Mouse (Mus musculus) neural tube, embryonic 14.5 days (tissue): ENCODE data around the gene Rhox4b. TPM values are rescaled to one million over a fixed set of nuclear protein-coding genes. Genes with fewer than 3 reads are reported as not detected.
"Not testable (repeated sequence)": the region's sequence is repeated elsewhere in the genome, so short reads cannot be mapped to it uniquely, and the experiment has no call there.

ENCODE experiments used
- ATAC-seq: fragments of 200-750 bp; cut with Nextera tagmentation; 2 replicates; pipeline ENCODE4 v1.8.0; 2017; ENCODE audit warnings: low read depth, mild to moderate bottlenecking, moderate TSS enrichment, moderate library complexity
- H3K27ac ChIP-seq: fragments of 300-500 bp; sonication (generic); 2 replicates; pipeline ENCODE4 v1.5.1; 2014; ENCODE audit warnings: low read depth, mild to moderate bottlenecking, control low read depth, low read length, moderate library complexity, mixed read lengths
- H3K27me3 ChIP-seq: fragments of 300-500 bp; sonication (generic); 2 replicates; pipeline ENCODE4 v1.6.1; 2014; ENCODE audit warnings: low read length; ENCODE audit not compliant: control insufficient read depth, insufficient read depth
- H3K36me3 ChIP-seq: fragments of 300-500 bp; sonication (generic); 2 replicates; pipeline ENCODE4 v1.6.1; 2014; ENCODE audit warnings: low read length, mixed read lengths; ENCODE audit not compliant: control insufficient read depth, insufficient read depth
- H3K4me1 ChIP-seq: fragments of 300-500 bp; sonication (generic); 2 replicates; pipeline ENCODE4 v1.6.1; 2014; ENCODE audit warnings: low read length; ENCODE audit not compliant: control insufficient read depth, insufficient read depth
- H3K4me2 ChIP-seq: fragments of 300-500 bp; sonication (generic); 2 replicates; pipeline ENCODE4 v1.6.1; 2014; ENCODE audit warnings: mild to moderate bottlenecking, low read depth, low read length, control low read depth
- H3K4me3 ChIP-seq: fragments of 300-500 bp; sonication (generic); 2 replicates; pipeline ENCODE4 v1.5.1; 2014; ENCODE audit warnings: low read depth, low read length, control low read depth, mixed read lengths
- H3K9ac ChIP-seq: fragments of 300-500 bp; sonication (generic); replicated peaks from 2 replicates; pipeline ENCODE4 v1.6.1; 2014; ENCODE audit warnings: low read depth, mild to moderate bottlenecking, control low read depth, low read length, mixed read lengths
- H3K9me3 ChIP-seq: fragments of 300-500 bp; sonication (generic); 2 replicates; pipeline ENCODE4 v1.6.1; 2016; ENCODE audit warnings: low read length; ENCODE audit not compliant: control insufficient read depth
- WGBS: fragments of 180-500 bp; shearing (Covaris S2); extraction: QIAGEN DNeasy Blood & Tissue Kit; methylation state at CpG from one replicate; pipeline ENCODE4 v1.1.7; 2014; 5-methylcytosine and 5-hydroxymethylcytosine counted together
- polyA plus RNA-seq: library from polyadenylated mRNA; unstranded; fragments of >200 nt; fragmentation: Nextera tagmentation; extraction: Ambion mirVana; gene quantifications from 2 replicates; pipeline ENCODE4 v1.2.1, GENCODE M21; 2014

The Rhox4b gene
- not detected in 2 replicates for polyA plus RNA-seq

- 90% methylated on average over 14 of the region's 15 CpGs for WGBS
- not testable (repeated sequence) for H3K27ac ChIP-seq, H3K9ac ChIP-seq, H3K27me3 ChIP-seq, H3K4me3 ChIP-seq, H3K36me3 ChIP-seq, H3K4me1 ChIP-seq, H3K9me3 ChIP-seq, ATAC-seq, H3K4me2 ChIP-seq
Measured at GRCm38 (mm10) chrX:37432194-37432593, at the start of gene Rhox4b. TSS of gene Rhox4b (plus strand) at chrX:37432494.

- 97% methylated on average over 8 of the region's 16 CpGs for WGBS
- H3K4me1 ChIP-seq, H3K27ac ChIP-seq, H3K4me2 ChIP-seq, H3K4me3 ChIP-seq, H3K9me3 ChIP-seq, ATAC-seq, H3K27me3 ChIP-seq, H3K9ac ChIP-seq, H3K36me3 ChIP-seq: not testable (repeated sequence)
Measured at GRCm38 (mm10) chrX:37390548-37390947, 41.7 kb upstream of the Rhox4b start, which contains the start of gene Rhox4a2. TSS of gene Rhox4a2 (plus strand) at chrX:37390848.

- not testable (repeated sequence) for H3K36me3 ChIP-seq, ATAC-seq, H3K27me3 ChIP-seq, H3K4me2 ChIP-seq, H3K27ac ChIP-seq, H3K4me3 ChIP-seq, H3K4me1 ChIP-seq, H3K9ac ChIP-seq, H3K9me3 ChIP-seq
- WGBS, result no CpG with 5 or more reads among the region's 9 CpGs
Measured at GRCm38 (mm10) chrX:37411767-37412166, 20.5 kb upstream of the Rhox4b start, which contains the start of gene Rhox2b. TSS of gene Rhox2b (plus strand) at chrX:37412067.

- not testable (repeated sequence) for H3K36me3 ChIP-seq, H3K4me2 ChIP-seq, H3K27ac ChIP-seq, H3K27me3 ChIP-seq, H3K4me1 ChIP-seq, H3K9ac ChIP-seq, ATAC-seq, H3K9me3 ChIP-seq, H3K4me3 ChIP-seq
- 98% methylated on average over 7 of the region's 10 CpGs for WGBS
Measured at GRCm38 (mm10) chrX:37453380-37453779, 21.1 kb downstream of the Rhox4b start, which contains the start of gene Rhox2c. TSS of gene Rhox2c (plus strand) at chrX:37453680.

- H3K4me2 ChIP-seq, H3K4me1 ChIP-seq, H3K36me3 ChIP-seq, H3K9ac ChIP-seq, ATAC-seq, H3K9me3 ChIP-seq, H3K4me3 ChIP-seq, H3K27me3 ChIP-seq, H3K27ac ChIP-seq: not testable (repeated sequence)
- WGBS, result 88% methylated on average over 3 of the region's 4 CpGs
Measured at GRCm38 (mm10) chrX:37458285-37458684, 26.0 kb downstream of the Rhox4b start, which contains the start of gene Rhox3c. TSS of gene Rhox3c (plus strand) at chrX:37458585.

GRCm38 (mm10) chrX:37480037-37480436 is 47.7 kb downstream of the Rhox4b start, which contains the start of gene Rhox4c:
TSS of gene Rhox4c (plus strand) at chrX:37480337.
- H3K27me3 ChIP-seq, H3K4me2 ChIP-seq, H3K36me3 ChIP-seq, H3K4me1 ChIP-seq, H3K9me3 ChIP-seq, H3K9ac ChIP-seq, H3K4me3 ChIP-seq, H3K27ac ChIP-seq, ATAC-seq: not testable (repeated sequence)
- 91% methylated on average over 14 of the region's 14 CpGs for WGBS

Other genes starting within 250 kb of the Rhox4b start
- gene Ndufa1, start 241.3 kb upstream of the Rhox4b start, polyA plus RNA-seq, result 681 and 844 TPM in 2 replicates
- 21.8 and 27.1 TPM in 2 replicates for gene Rnf113a1, start 241.2 kb upstream of the Rhox4b start, polyA plus RNA-seq
- not detected in 2 replicates for gene Gm9, start 221.5 kb upstream of the Rhox4b start, polyA plus RNA-seq
- gene Rhox1, start 210.2 kb upstream of the Rhox4b start, polyA plus RNA-seq, result not detected in 2 replicates
- not detected in 2 replicates for gene Rhox2a, start 187.5 kb upstream of the Rhox4b start, polyA plus RNA-seq
- gene Rhox3a, start 182.6 kb upstream of the Rhox4b start, polyA plus RNA-seq, result not detected in 2 replicates
- gene Rhox4a, start 167.2 kb upstream of the Rhox4b start, polyA plus RNA-seq, result not detected in 2 replicates
- not detected in 2 replicates for gene Rhox3a2, start 52.5 kb upstream of the Rhox4b start, polyA plus RNA-seq
- not detected in 2 replicates for gene Rhox4a2, start 41.6 kb upstream of the Rhox4b start, polyA plus RNA-seq
- gene Rhox2b, start 20.4 kb upstream of the Rhox4b start, polyA plus RNA-seq, result 0.36 TPM in 1 of 2 replicates, not detected in the other
- gene Rhox2c, start 21.2 kb downstream of the Rhox4b start, polyA plus RNA-seq, result not detected in 2 replicates
- gene Rhox3c, start 26.1 kb downstream of the Rhox4b start, polyA plus RNA-seq, result not detected in 2 replicates
- gene Rhox4c, start 47.8 kb downstream of the Rhox4b start, polyA plus RNA-seq, result not detected in 2 replicates
- not detected in 2 replicates for gene Rhox2d, start 60.9 kb downstream of the Rhox4b start, polyA plus RNA-seq
- gene Rhox4d, start 81.9 kb downstream of the Rhox4b start, polyA plus RNA-seq, result not detected in 2 replicates
- gene Rhox2e, start 98.0 kb downstream of the Rhox4b start, polyA plus RNA-seq, result not detected in 2 replicates
- not detected in 2 replicates for gene Rhox3e, start 109.5 kb downstream of the Rhox4b start, polyA plus RNA-seq
- not detected in 2 replicates for gene Rhox4e, start 124.9 kb downstream of the Rhox4b start, polyA plus RNA-seq
- not detected in 2 replicates for gene Rhox2f, start 138.9 kb downstream of the Rhox4b start, polyA plus RNA-seq
- not detected in 2 replicates for gene Rhox3f, start 148.5 kb downstream of the Rhox4b start, polyA plus RNA-seq
- gene Rhox4f, start 175.2 kb downstream of the Rhox4b start, polyA plus RNA-seq, result not detected in 2 replicates
- not detected in 2 replicates for gene Rhox3g, start 196.1 kb downstream of the Rhox4b start, polyA plus RNA-seq
- not detected in 2 replicates for gene Rhox2g, start 211.0 kb downstream of the Rhox4b start, polyA plus RNA-seq
- gene Rhox4g, start 218.8 kb downstream of the Rhox4b start, polyA plus RNA-seq, result not detected in 2 replicates
- not detected in 2 replicates for gene Rhox3h, start 236.3 kb downstream of the Rhox4b start, polyA plus RNA-seq
- gene Rhox2h, start 240.8 kb downstream of the Rhox4b start, polyA plus RNA-seq, result not detected in 2 replicates